In genomic region chr17:43952661-43953534, GRCm38 (mm10) we compare ENCODE assay signal across 8 mouse cellular contexts.
A peak's percentile ranks its signal among the peaks of the same experiment; 100 is the strongest.
DNase-seq lines count a peak whose midpoint lies in the region; ATAC-seq and TF ChIP-seq lines count a peak whose summit lies in the region.

No protein-coding gene starts in this region.

- H3K27me3 ChIP-seq in E14TG2a.4 (ENCODE audit: insufficient read depth, low read length), result peaks cover 12% of the 10 kb centered on the region; the same call in 1 of the 2 replicates
- H3K27me3 ChIP-seq in embryonic facial prominence, embryonic 10.5 days (replicated peaks; ENCODE audit: low read depth, poor library complexity, severe bottlenecking), result no peaks in the 10 kb centered on the region
- H3K27me3 ChIP-seq in hindbrain, embryonic 15.5 days, result no peaks in the 10 kb centered on the region
- no peaks in the 10 kb centered on the region for H3K27me3 ChIP-seq in midbrain, embryonic 11.5 days (ENCODE audit: control insufficient read depth, insufficient read depth, low read length)

- peak overlapping the region; percentile 74 for H3K4me2 ChIP-seq in hindbrain, embryonic 15.5 days
- peak overlapping the region; percentile 34 for H3K4me2 ChIP-seq in midbrain, embryonic 11.5 days

- no peak for TF ChIP-seq CTCF in E14TG2a.4 (conservative IDR thresholded peaks at IDR 0.05; ENCODE audit: low read length)

- ATAC-seq in hindbrain, embryonic 15.5 days (ENCODE audit: low FRiP score, low read depth), result peak; percentile 87
- ATAC-seq in midbrain, embryonic 11.5 days (ENCODE audit: low FRiP score), result peak; percentile 77

- H3K9ac ChIP-seq in hindbrain, embryonic 15.5 days, result peak overlapping the region; percentile 59
- peak overlapping the region; percentile 20; the same call in 1 of the 2 replicates for H3K9ac ChIP-seq in midbrain, embryonic 11.5 days (ENCODE audit: low read length)

- no peaks in the 10 kb centered on the region for H3K36me3 ChIP-seq in E14TG2a.4 (ENCODE audit: insufficient read depth, low read length)
- no peaks in the 10 kb centered on the region for H3K36me3 ChIP-seq in embryonic facial prominence, embryonic 10.5 days (replicated peaks)
- H3K36me3 ChIP-seq in hindbrain, embryonic 15.5 days, result no peaks in the 10 kb centered on the region
- no peaks in the 10 kb centered on the region for H3K36me3 ChIP-seq in midbrain, embryonic 11.5 days (ENCODE audit: control insufficient read depth, insufficient read depth, low read length)

- peaks cover 23% of the 10 kb centered on the region for H3K4me1 ChIP-seq in E14TG2a.4 (replicated peaks; ENCODE audit: low read depth, low read length)
- H3K4me1 ChIP-seq in embryonic facial prominence, embryonic 10.5 days, result peaks cover 17% of the 10 kb centered on the region
- H3K4me1 ChIP-seq in hindbrain, embryonic 15.5 days (replicated peaks), result peaks cover 19% of the 10 kb centered on the region
- peaks cover 16% of the 10 kb centered on the region for H3K4me1 ChIP-seq in midbrain, embryonic 11.5 days (ENCODE audit: control insufficient read depth, insufficient read depth, low read length)

- peak overlapping the region; percentile 66 for H3K27ac ChIP-seq in embryonic facial prominence, embryonic 10.5 days (replicated peaks)
- peak overlapping the region; percentile 87 for H3K27ac ChIP-seq in hindbrain, embryonic 15.5 days (replicated peaks)
- H3K27ac ChIP-seq in midbrain, embryonic 11.5 days (ENCODE audit: low read depth, low read length), result no peak overlapping the region; the same call in 1 of the 2 replicates

- H3K4me3 ChIP-seq in E14TG2a.4 (replicated peaks; ENCODE audit: low read length), result peak overlapping the region; percentile 39
- H3K4me3 ChIP-seq in embryonic facial prominence, embryonic 10.5 days, result peak overlapping the region; percentile 37
- peak overlapping the region; percentile 47 for H3K4me3 ChIP-seq in hindbrain, embryonic 15.5 days
- H3K4me3 ChIP-seq in midbrain, embryonic 11.5 days (ENCODE audit: low read depth, low read length), result no peak overlapping the region

- no peaks in the 10 kb centered on the region for H3K9me3 ChIP-seq in E14TG2a.4 (ENCODE audit: low read length)
- H3K9me3 ChIP-seq in embryonic facial prominence, embryonic 10.5 days, result no peaks in the 10 kb centered on the region
- no peaks in the 10 kb centered on the region for H3K9me3 ChIP-seq in hindbrain, embryonic 15.5 days
- H3K9me3 ChIP-seq in midbrain, embryonic 11.5 days (ENCODE audit: control insufficient read depth, low read length), result no peaks in the 10 kb centered on the region

- peak; percentile 4 to 41 for DNase-seq in adrenal gland, adult (ENCODE audit: inconsistent age in 2 of 2, low spot score in 1 of 2)
- DNase-seq in adrenal gland, adult 8-10 months, result no peak
- peak; percentile 35 for DNase-seq in embryonic facial prominence, embryonic 10.5 days (ENCODE audit: low spot score)
- DNase-seq in midbrain, embryonic 11.5 days (ENCODE audit: low spot score, missing footprints), result peak; percentile 93
- DNase-seq in spleen, adult 18-20 months, result no peak
- no peak for DNase-seq in urinary bladder, postnatal 25 days (ENCODE audit: low spot score)

- 56% methylated on average over 15 of the region's 17 CpGs for WGBS in embryonic facial prominence, embryonic 10.5 days
- WGBS in hindbrain, embryonic 15.5 days, result 11% methylated on average over 17 of the region's 17 CpGs
- 48% methylated on average over 16 of the region's 17 CpGs for WGBS in midbrain, embryonic 11.5 days

Comparison
In these comparisons a context has a peak if more than half of its experiments do, and no peak if none do; other contexts are left out.
1. DNase-seq: peak in adrenal gland, adult (2 of 2), embryonic facial prominence, embryonic 10.5 days (single experiment) and midbrain, embryonic 11.5 days (single experiment); none in adrenal gland, adult 8-10 months (single experiment), spleen, adult 18-20 months (0 of 2) and urinary bladder, postnatal 25 days (single experiment).